Mouse (Mus musculus): ENCODE results near the gene Cmya5.

DNA sequence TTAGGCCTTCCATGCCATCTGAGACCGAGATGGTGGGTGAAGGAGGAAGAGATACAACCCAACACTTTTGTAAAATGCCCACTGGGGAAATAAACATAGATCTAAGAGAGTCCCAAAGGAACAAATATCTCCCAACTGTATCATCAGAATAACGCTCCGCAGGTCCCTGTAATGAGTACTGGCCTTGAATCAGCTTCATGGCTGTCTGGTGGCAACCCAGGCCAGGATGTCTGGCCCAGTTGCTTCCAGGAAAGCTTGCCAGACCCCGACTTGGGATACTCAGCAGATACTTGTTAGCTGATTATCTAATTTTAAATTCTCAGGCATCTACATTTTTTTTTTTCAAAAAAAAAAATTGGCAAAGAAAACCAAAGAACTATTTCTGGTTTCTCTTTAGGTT is 138.2 kb downstream of the Cmya5 start:
- no peak for TF ChIP-seq CTCF (IDR thresholded peaks at IDR 0.05; ENCODE audit: low read depth, low read length)
- no peak for TF ChIP-seq POLR2A (IDR thresholded peaks at IDR 0.05; ENCODE audit: extremely low read depth, insufficient read depth, low read length)

All from liver, adult 2 months (tissue).